Mouse (Mus musculus) ES-Bruce4 (cell line): ENCODE data around the gene Slc8b1. TPM values are rescaled to one million over a fixed set of nuclear protein-coding genes. Genes with fewer than 3 reads are reported as not detected.

Experiments used
- H3K27ac ChIP-seq: 2 replicates; pipeline ENCODE4 v1.5.1; 2012; ENCODE audit warnings: low read length, inconsistent platforms; ENCODE audit not compliant: insufficient read depth
- H3K27me3 ChIP-seq: 2 replicates; pipeline ENCODE4 v1.6.1; 2012; ENCODE audit warnings: mild to moderate bottlenecking, low read length, inconsistent platforms; ENCODE audit not compliant: control insufficient read depth, poor library complexity, insufficient read depth, severe bottlenecking
- H3K36me3 ChIP-seq: 2 replicates; pipeline ENCODE4 v1.6.1; 2012; ENCODE audit warnings: inconsistent platforms, mild to moderate bottlenecking, low read length, moderate library complexity; ENCODE audit not compliant: control insufficient read depth, poor library complexity, insufficient read depth, severe bottlenecking
- H3K4me1 ChIP-seq: one replicate; pipeline ENCODE4 v1.8.1; 2011; ENCODE audit warnings: low read length; ENCODE audit not compliant: control insufficient read depth, insufficient read depth
- H3K4me3 ChIP-seq: 2 replicates; pipeline ENCODE4 v1.5.1; 2011; ENCODE audit warnings: low read depth, mild to moderate bottlenecking, low read length
- H3K9ac ChIP-seq: 2 replicates; pipeline ENCODE4 v1.6.1; 2012; ENCODE audit warnings: low read depth, mild to moderate bottlenecking, inconsistent platforms; ENCODE audit not compliant: poor library complexity, severe bottlenecking
- H3K9me3 ChIP-seq: replicated peaks from 2 replicates; pipeline ENCODE4 v1.6.1; 2012; ENCODE audit warnings: mild to moderate bottlenecking, low read length, inconsistent platforms; ENCODE audit not compliant: control insufficient read depth, poor library complexity, insufficient read depth, severe bottlenecking
- CTCF ChIP-seq: IDR thresholded peaks from one replicate; pipeline ENCODE4 v1.8.1; 2011; ENCODE audit warnings: low read depth, low read length
- EP300 ChIP-seq: IDR thresholded peaks from 2 replicates; pipeline ENCODE4 v1.6.1; 2011; ENCODE audit warnings: low read depth, low read length; ENCODE audit not compliant: insufficient read depth
- POLR2A ChIP-seq: IDR thresholded peaks from one replicate; pipeline ENCODE4 v1.8.1; 2011; ENCODE audit warnings: low read length; ENCODE audit not compliant: insufficient read depth
- polyA plus RNA-seq: library from polyadenylated mRNA; stranded (reverse); fragments of >200 nt; gene quantifications from 2 replicates; pipeline ENCODE4 v1.2.4, GENCODE M21; 2011; ENCODE audit warnings: low read depth; ENCODE audit not compliant: missing spikeins, insufficient read depth, insufficient read length

The Slc8b1 gene
- polyA plus RNA-seq, 1 experiment = 19.1 TPM

DNA sequence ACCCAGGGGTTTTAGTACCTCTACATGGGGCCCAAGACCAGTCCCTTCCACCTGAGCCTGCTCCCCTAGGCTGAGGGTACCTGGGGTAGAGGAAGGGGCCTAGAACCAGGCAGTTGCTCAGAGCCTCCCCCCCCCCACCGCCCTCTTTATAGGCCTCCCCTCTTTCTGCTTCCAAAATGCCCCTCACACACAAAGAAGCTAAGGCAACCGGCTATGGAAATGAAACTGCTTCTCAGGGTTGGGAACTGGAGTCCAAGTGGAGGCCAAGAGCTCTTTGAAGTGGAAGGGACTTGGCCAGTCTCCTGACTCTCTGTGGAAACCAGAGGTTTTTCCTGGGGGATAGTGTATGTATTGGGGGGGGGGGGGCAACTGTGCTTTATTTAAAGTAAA, 23.7 kb downstream of the Slc8b1 start:
- Histone ChIP-seq H3K36me3 (no peaks in the 10 kb centered on the region), H3K27me3 (no peaks in the 10 kb centered on the region), H3K4me1 (peaks cover 3% of the 10 kb centered on the region), H3K9me3 (no peaks in the 10 kb centered on the region), H3K9ac (no peak overlapping the region), H3K27ac (no peak overlapping the region), H3K4me3 (no peak overlapping the region)
- no peak for TF ChIP-seq EP300
- no peak for TF ChIP-seq POLR2A
- no peak for TF ChIP-seq CTCF

DNA sequence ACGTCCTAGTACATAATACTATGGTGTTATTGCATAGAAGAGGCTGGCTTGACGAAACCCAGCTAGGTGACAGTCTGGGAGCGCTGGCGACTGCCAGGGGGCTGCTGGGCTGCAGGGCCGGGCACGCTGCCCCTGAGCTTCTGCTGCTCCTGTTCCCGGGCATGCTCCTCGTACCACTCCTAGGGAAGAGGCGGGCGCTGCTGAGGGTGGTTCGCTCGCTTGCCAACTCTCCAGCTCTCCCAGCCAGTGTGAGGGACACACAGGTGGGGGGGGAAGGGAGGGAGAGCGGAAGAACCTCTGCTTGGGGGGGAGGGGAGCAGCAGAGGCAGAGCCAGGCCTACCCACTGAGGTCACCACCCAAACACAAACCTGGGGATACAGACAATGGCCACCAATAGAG, 25.1 kb downstream of the Slc8b1 start:
- Histone ChIP-seq H3K4me1 (peaks cover 3% of the 10 kb centered on the region), H3K4me3 (no peak overlapping the region), H3K9ac (no peak overlapping the region), H3K27ac (no peak overlapping the region), H3K9me3 (no peaks in the 10 kb centered on the region), H3K27me3 (no peaks in the 10 kb centered on the region), H3K36me3 (no peaks in the 10 kb centered on the region)
- no peak for TF ChIP-seq CTCF
- no peak for TF ChIP-seq POLR2A
- TF ChIP-seq EP300 = no peak

DNA sequence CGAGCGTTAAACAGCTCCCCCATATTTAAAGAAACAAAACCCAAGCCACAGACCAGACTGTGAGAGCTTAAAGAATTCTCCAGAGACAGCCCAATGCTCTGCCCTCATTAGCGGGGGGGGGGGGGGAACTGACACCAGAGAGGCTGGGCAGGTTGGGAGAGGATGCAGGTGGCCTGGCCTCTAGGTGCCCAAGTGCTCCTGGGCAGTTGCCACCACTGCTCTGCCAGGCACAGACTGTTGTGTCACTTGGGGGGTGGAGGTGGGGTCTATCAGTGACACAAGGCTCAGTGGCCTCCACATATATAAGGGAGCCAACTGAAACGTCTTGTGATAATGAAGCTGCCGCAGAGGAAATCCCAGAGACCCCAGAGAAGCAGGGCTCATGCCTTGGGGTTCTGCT, 25.7 kb downstream of the Slc8b1 start:
- Histone ChIP-seq H3K9ac (no peak overlapping the region), H3K4me3 (no peak overlapping the region), H3K27me3 (no peaks in the 10 kb centered on the region), H3K36me3 (no peaks in the 10 kb centered on the region), H3K27ac (no peak overlapping the region), H3K9me3 (no peaks in the 10 kb centered on the region), H3K4me1 (peaks cover 3% of the 10 kb centered on the region)
- no peak for TF ChIP-seq POLR2A
- TF ChIP-seq CTCF = no peak
- TF ChIP-seq EP300 = no peak

DNA sequence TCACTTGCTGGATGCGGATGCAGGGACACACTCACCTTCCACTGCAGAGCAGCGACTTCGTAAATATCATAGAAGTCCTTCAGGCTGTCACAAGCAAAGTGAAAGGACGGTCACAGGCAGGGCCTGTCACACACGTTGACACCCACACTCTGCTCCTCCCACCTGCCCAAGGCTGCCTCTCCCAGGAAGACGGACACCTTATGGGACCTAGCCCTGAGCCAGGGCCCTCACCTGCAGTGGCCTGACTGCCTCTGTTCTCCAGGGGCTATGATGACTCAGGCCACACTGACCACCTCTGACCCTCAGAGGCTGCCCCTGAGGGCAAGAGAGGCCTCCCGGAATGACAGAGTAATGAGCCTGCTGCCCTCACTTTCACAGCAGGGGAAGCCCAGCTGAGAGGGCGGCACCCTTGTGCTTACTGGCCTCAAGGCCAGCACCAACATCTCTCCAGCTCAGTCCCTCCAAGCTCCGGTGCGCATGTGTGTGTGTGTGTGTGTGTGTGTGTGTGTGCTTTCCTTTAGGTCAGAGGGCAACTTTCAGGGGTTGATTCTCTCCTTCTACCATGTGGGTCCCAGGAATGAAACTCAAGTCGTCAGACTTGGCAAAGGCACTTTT, 37.4 kb downstream of the Slc8b1 start:
- Histone ChIP-seq H3K4me3 (no peak overlapping the region), H3K27ac (no peak overlapping the region), H3K9me3 (no peaks in the 10 kb centered on the region), H3K4me1 (no peaks in the 10 kb centered on the region), H3K9ac (no peak overlapping the region), H3K36me3 (no peaks in the 10 kb centered on the region), H3K27me3 (no peaks in the 10 kb centered on the region)
- TF ChIP-seq POLR2A (no peak), CTCF (no peak), EP300 (no peak)

DNA sequence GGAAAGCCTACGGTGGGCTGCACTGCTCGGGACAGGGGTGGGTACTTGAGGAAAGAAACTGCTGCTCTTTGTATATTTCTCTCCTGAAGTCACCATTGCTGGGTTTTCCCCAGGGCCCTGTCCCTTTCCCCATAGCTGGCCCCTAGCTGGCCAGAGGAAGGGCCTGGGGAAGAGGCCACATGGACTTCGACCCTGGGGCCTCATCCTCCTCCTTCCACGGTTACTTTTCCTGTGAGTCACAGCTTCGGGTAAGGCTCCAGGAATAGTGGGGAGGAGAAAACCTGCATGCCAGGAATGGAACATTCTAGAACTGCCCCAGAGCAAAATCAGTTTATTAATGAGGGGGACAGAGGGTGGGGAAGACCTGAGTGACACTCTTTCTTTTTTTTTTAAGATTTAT, 39.2 kb downstream of the Slc8b1 start:
- TF ChIP-seq CTCF (no peak), EP300 (no peak), POLR2A (no peak)
- Histone ChIP-seq H3K9me3 (no peaks in the 10 kb centered on the region), H3K9ac (no peak overlapping the region), H3K4me1 (no peaks in the 10 kb centered on the region), H3K27ac (no peak overlapping the region), H3K4me3 (no peak overlapping the region), H3K27me3 (no peaks in the 10 kb centered on the region), H3K36me3 (no peaks in the 10 kb centered on the region)

DNA sequence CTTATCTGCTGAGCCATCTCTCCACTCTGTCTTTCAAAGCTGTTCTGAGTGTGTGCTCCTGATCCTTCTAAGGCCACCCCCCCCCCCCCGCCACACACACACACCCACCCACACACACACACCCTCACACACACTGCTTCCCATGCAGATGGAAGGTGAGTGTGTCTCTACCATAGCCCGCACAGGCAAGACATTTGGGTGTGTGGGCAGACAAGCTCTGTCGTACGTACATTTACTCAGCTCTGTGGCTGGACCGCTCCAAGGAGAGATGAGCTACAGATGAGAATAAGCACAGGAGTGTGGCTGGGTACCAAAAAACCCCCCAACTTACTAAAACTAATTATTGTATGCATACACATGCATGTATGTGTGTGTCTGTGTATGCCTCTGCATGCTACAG, 39.7 kb downstream of the Slc8b1 start:
- Histone ChIP-seq H3K27me3 (no peaks in the 10 kb centered on the region), H3K9me3 (no peaks in the 10 kb centered on the region), H3K9ac (no peak overlapping the region), H3K36me3 (no peaks in the 10 kb centered on the region), H3K4me3 (no peak overlapping the region), H3K27ac (no peak overlapping the region), H3K4me1 (no peaks in the 10 kb centered on the region)
- no peak for TF ChIP-seq POLR2A
- no peak for TF ChIP-seq CTCF
- no peak for TF ChIP-seq EP300

DNA sequence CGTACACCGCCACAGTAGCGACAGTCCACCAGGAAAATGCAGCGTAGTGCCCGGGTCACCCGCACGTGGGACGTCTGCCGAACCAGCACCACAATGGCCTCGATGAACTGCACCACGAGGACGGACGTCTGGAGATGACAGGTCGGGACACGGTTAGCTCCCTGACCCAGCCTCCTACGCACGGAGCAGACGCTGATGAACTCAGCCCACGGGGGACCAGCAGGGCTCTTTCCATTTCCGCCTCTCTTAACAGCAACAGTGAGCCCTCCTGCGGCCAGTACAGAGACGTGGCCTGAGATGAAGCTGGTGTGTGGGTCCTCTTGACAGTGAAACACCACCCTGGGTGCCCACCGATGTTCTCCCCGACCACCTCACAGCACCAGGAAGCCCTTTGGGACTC, 44.9 kb downstream of the Slc8b1 start:
- TF ChIP-seq EP300 (no peak), POLR2A (no peak), CTCF (no peak)
- H3K9ac ChIP-seq = no peak overlapping the region
- no peaks in the 10 kb centered on the region for H3K36me3 ChIP-seq
- no peak overlapping the region for H3K4me3 ChIP-seq
- no peak overlapping the region for H3K27ac ChIP-seq
- no peaks in the 10 kb centered on the region for H3K4me1 ChIP-seq
- H3K27me3 ChIP-seq = no peaks in the 10 kb centered on the region
- H3K9me3 ChIP-seq = no peaks in the 10 kb centered on the region
